Mouse (Mus musculus) embryonic fibroblast, embryonic 13.5 days (primary cell): ENCODE data around the gene Zfp292.

ENCODE experiments used
- CTCF ChIP-seq: IDR thresholded peaks from 2 replicates; pipeline ENCODE4 v1.5.1; 2011; ENCODE audit warnings: mild to moderate bottlenecking, control low read depth, low read length, moderate library complexity, borderline replicate concordance; ENCODE audit not compliant: insufficient read depth
- POLR2A ChIP-seq: IDR thresholded peaks from 2 replicates; pipeline ENCODE4 v1.6.1; 2011; ENCODE audit warnings: low read depth, mild to moderate bottlenecking, control low read depth, low read length, moderate library complexity

DNA sequence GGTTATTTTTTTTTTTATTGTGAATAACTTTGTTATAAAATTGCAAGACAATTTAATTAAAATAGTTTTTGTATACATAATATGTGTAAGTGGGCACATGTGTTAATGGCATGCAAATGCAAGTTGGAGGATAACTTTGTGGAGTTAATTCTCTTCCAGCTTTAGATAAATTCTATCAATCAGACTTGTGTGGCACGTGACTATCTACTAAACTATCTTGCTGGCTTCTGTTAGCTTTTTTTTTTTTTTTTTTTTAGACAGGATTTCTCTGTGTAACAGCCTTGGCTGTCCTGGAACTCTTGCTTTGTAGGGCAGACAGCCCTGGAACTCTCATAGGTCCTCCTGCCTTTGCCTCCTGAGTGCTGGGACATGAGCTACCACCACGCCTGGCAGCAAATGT, 15.7 kb upstream of the Zfp292 start:
- TF ChIP-seq CTCF, result no peak
- no peak for TF ChIP-seq POLR2A
